Mouse (Mus musculus) hematopoietic stem cell, adult 5-6 weeks (primary cell): ENCODE measurements at regions not wholly inside any gene's neighbourhood (a gene's known extent, or its start where the extent isn't known, plus 50 kb on each side); places are given as distances from the start of the nearest gene placed in this dataset.

ENCODE experiments used
- ATAC-seq, 2 experiments: fragments of 125-278 bp in 1 of 2; replicated peaks in 1 of 2; 2 replicates each; pipeline ENCODE4 v1.8.0; 2016 to 2017; ENCODE audit warnings: inconsistent platforms in 2 of 2, mild to moderate bottlenecking in 2 of 2, moderate number of reproducible peaks in 2 of 2, low read depth in 1 of 2, moderate TSS enrichment in 1 of 2; ENCODE audit not compliant: low FRiP score in 2 of 2, poor library complexity in 2 of 2, severe bottlenecking in 2 of 2, insufficient read depth in 1 of 2, low TSS enrichment in 1 of 2

- no peak for ATAC-seq
Observed at GRCm38 (mm10) chr7:142835319-142835718, 92.1 kb upstream of the Ins2 start.

GRCm38 (mm10) chr7:142830969-142831673 lies 87.9 kb upstream of the Ins2 start:
- no peak for ATAC-seq

- no peak for ATAC-seq
Observed at GRCm38 (mm10) chr7:142810711-142811110, 67.5 kb upstream of the Ins2 start.

GRCm38 (mm10) chr7:142799424-142799823 lies 56.2 kb upstream of the Ins2 start:
- peak; percentile 53 to 80; a peak in 3 of 4 replicates for ATAC-seq

GRCm38 (mm10) chr7:142794481-142794880 lies 51.3 kb upstream of the Ins2 start:
- ATAC-seq: no peak
